Mouse (Mus musculus): ENCODE measurements around the gene Tomt.

GRCm38 (mm10) chr7:101906696-101907095, 537 bp upstream of the Tomt start:
- no peak for TF ChIP-seq POLR2A (IDR thresholded peaks at IDR 0.05; ENCODE audit: insufficient read depth, low read depth, low read length)
- no peak for TF ChIP-seq CTCF (IDR thresholded peaks at IDR 0.05; ENCODE audit: insufficient read depth, low read depth, low read length)

Data from olfactory bulb, adult 2 months (tissue).